Mouse (Mus musculus): ENCODE measurements around the gene Ctsl.
A peak's percentile ranks its signal among the peaks of the same experiment; 100 is the strongest.

The Ctsl gene

DNA sequence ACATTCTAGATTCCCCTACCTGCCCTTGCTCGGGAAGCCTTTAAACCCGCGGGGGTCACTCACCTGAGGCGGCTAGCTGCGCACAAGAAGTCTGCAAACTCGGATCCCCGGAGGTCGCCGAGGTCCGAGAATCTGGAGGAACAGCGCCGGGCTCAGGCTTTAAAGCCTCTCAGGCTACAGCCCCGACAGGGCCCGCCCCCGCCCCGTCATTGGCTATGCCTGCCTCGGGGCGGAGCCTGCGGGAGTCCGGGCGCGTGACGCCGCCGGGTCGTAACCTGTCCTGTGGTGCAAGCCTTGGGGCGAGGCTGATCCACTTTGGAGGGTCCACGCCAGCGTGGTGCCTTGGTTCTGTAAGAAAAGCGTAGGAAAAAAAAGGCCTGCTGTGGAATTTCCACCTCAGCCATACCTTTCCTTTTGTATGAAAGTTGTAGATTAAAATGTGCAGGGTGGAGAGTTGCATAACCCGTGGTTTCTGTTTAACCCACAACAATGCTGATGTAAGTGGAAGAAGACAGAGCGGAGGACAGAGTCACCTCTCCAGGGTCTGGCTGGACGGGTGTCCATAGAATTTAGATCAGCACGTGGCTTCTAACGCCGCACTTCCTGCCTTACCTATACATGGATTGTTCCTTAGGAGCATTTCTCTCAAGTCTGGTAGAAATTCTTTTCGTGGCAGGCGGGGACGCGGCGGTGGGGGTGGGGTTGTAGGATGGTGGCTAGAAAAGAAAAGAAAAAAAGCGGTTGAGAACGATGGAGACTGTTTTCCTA, at the start of gene Ctsl:
Gene Ctsl, minus strand, starts transcription at position 718 of the 768 bp plus-strand sequence.
- peak; percentile 95 for ATAC-seq (ENCODE audit: low TSS enrichment)

DNA sequence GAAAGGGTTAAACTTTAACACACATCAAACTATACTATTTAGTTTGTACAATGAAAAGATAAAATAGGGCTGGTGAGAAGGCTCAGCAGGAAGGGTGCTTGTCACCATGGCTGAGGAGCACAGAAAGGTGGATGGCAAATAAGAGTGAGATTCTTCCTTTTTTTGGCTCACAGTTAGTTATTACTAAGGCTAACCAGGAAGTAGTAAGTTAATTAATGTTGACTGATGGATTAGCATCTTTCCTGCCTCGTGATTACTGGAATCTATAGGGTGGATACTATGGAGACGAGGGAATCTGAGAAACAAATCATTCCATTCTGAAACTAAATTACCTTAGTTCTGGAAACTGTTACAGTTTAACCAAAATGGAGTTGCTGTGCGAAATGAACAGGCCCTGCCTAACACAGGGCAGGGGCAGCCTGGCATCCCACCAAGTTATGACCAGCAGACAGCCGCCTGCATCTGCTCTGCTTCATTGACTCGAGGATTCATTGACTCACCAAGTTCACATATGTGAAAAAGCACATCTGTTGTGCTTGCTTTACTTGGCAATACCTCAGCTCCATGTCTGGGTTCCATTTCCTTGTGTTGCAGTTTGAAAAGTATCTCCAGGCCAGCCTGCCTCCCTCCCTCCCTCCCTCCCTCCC, 46.4 kb upstream of the Ctsl start:
- ATAC-seq (ENCODE audit: low TSS enrichment), result no peak

DNA sequence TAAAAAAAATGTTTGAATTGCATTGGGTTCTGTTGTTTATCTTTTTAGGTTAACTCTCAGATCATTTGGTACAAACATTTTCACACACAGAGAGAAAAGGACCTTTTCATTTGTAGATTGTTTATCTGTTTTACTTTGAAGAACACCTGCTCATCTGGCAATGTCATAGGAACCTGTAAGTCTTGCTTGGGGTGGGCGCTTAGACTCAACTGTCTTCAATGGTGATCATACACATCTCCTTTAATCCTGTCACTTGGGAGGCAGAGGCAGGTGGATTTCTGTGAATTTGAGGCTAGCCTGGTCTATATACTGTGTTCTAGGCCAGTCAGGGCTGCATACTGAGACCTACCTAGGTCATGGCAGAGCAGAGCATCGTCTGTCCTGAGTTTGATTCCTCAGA, 45.0 kb upstream of the Ctsl start:
- no peak for ATAC-seq (ENCODE audit: low TSS enrichment)

DNA sequence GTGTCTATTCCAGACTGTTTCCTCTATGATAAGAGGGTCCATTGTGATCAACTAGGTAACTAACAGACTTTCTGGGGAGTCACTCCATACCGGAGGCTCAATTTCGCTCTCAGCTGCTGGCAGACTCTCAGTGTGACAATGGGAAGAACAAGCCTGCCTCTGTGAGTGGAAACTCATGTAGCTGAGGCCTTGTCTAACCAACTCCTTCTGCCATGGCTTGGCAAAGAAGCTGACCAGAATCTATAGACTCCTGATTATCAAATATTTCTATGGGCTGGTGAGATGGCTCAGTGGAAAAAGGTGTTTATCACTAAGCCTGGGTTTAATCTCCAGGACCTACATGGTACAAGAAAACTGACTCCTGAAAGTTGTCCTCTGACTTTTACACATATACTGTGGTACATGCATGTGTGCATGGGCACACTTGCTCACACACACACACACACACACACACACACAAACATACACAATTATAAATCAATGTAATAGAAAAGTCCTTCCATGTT, 42.1 kb upstream of the Ctsl start:
- ATAC-seq (ENCODE audit: low TSS enrichment), result no peak

DNA sequence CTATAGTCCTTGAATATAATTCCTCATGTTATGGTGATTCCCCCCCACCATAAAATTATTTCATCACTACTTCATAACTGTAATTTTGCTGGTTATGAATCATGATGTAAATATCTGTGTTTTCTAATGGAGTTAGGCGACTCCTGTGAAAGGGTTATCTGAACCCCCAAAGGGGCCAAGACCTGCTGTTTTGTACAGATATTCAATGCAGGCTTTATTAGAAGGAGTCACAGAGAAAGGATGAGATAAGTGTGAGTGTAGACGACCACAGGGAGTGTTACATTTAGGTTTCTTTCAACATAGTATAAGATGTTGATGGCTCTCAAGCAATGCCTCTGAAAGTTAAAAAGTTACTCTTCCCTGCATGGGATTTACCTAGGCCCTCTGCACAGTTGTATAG, 40.6 kb upstream of the Ctsl start:
- ATAC-seq (ENCODE audit: low TSS enrichment), result no peak

DNA sequence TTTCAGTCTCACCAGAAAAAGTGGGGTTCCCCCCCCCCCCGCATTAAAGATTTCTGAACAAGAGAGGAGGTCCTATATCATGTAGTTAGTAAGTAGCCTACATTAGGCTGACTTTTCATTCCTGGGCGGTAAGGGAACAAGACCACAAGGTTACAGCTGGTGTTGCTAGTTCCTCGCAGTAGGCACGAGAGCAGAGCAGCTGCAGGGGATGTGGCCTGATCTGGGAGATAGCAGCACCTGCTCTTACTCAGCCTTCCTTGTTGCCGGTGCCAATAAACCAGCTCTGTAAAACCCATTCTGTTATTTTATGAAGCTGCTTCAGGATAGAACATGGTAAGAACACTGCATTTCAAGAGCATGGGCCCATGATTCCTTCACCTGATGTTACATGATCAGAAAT, 39.9 kb upstream of the Ctsl start:
- ATAC-seq (ENCODE audit: low TSS enrichment), result no peak

DNA sequence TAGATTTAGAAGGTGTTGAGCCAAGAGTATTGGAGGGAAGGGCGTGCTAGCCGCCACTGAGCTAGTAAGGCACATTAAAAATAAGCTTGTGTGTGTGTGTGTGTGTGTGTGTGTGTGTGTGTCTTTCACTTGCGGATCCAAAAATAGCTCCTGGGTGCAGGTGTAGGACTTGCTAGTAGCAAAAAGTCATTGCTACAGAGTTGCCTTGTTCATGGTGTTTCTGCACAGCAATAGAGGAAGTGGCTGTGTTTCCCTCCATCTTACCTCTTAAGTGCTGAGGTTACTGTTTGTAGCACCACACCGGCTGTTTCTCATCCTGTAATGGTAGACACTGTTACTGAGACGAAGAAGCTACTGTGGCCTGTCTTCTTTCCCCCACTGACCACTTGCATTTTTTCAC, 37.3 kb upstream of the Ctsl start:
- no peak for ATAC-seq (ENCODE audit: low TSS enrichment)

DNA sequence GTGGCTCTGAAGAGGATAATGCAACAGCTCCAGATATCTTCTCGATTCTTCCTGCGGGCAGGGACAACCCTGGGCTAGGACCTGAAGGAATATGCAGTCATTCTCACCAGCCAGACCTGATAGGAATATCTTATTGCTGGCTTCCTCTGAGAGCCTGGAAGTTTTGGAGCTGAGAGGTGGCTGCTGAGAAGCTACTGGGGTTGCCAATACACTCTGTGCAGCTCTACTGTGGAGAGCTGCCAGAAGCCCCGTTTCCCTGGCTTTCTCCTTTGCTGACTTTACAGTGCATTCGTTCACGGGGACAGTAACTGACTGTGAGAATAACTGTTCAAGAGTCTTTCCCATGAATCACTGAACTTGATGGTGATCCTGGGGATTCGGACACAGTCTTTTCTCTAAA, 34.9 kb upstream of the Ctsl start:
- ATAC-seq (ENCODE audit: low TSS enrichment), result no peak

DNA sequence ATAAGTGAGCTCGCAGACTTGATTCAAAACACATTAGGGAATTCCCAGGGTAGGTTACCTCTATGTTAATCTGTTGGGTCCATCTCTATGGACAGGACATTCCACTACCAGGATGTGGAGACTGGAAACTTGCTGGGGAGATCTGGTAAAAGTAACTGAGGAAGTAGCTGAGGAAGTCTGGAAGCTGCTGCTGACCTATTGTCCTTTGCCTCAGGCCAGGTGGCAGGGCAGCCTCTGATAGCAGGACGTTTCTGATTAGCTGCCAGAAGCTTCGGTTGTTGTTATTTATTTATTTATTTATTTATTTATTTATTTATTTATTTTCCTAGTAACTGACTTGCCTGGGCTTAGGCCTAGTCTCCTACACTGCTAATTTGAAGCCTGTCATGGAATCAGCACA, 32.8 kb upstream of the Ctsl start:
- no peak for ATAC-seq (ENCODE audit: low TSS enrichment)

DNA sequence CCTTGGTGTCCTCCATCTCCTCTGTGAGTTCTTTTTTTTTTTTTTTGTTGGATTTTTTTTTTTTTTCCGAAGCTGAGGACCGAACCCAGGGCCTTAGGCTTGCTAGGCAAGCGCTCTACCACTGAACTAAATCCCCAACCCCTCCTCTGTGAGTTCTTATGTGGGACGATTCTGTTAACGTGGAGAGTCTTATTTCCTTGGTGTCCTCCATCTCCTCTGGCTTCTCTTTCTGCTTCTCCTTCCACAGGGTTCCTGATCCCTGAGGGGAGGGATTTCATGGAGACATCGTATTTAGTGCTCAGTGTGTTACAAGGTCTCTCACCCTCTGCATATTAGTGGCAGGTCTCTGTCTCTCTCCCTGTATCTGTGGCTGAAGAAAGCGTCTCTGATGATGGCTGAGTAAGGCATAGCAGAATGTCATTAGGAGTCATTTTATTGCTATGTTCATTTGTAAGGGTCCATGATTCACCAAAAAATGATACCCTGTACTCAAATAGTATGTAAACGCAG, 32.3 kb upstream of the Ctsl start:
- no peak for ATAC-seq (ENCODE audit: low TSS enrichment)

DNA sequence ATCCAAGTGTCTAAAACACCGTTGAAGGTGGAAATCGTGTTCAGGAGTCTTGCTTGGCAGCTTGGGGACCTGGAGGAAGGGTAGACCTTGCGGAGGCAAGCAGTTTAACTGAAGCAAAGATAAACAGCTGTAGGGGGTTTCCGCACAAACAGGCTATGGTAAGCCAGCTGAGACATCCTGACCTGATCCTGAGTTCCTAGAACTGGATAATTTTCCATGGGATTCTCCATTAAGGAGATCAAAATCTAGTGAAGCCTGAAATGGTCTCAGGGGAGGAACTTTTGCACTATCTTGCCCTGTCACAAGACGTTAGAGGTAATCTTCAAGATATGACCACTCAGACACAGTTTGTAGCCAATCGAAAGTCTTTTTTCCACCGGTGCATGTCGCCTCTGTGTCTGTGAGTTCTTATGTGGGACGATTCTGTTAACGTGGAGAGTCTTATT, 31.8 kb upstream of the Ctsl start:
- ATAC-seq (ENCODE audit: low TSS enrichment), result no peak

DNA sequence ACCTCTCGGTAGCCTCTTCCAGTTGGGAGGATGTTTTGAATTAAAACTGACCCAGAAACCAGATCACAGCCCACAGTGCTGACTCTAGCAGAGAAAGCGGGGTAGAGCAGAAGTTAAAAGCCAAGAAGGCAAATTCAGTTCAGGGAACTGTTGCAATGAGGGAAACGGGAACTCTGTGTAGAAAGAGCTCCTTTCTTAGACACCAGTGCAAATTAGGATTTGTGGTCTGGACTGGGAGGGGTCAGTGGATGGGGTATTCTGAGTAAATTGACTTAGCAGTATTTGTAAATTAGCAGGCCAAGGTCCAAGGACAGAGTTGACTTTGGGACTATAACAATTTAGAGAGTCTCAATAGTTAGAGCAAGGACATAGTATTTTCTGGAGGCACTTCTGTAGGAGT, 31.3 kb upstream of the Ctsl start:
- ATAC-seq (ENCODE audit: low TSS enrichment), result no peak

DNA sequence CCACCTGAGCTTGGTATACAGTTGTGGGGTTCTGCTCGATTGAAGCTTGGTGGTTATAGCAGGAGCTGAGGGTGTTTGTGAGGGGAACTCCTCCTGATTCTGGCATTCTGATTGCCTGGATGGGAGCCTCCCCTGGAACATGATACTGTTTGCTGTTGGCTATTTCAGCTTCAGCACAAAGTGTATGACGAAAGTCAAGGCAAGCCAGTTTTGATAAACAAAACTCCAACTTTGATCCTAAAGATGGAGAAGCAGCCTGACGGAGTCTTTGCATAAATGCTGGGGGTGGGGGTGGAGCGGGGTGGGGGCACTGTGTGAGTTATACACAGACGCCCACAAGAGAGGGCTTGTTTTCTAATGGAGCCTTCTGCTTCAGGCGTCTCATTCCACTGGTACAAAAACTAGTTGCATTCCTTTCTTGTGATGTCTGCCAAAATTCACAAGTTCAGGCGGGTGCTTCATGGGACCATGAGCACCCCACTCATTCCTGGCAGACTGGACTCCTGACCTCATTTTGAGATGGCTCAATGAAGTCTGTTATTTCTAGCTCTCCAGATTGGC, 30.2 kb upstream of the Ctsl start:
- ATAC-seq (ENCODE audit: low TSS enrichment), result no peak

DNA sequence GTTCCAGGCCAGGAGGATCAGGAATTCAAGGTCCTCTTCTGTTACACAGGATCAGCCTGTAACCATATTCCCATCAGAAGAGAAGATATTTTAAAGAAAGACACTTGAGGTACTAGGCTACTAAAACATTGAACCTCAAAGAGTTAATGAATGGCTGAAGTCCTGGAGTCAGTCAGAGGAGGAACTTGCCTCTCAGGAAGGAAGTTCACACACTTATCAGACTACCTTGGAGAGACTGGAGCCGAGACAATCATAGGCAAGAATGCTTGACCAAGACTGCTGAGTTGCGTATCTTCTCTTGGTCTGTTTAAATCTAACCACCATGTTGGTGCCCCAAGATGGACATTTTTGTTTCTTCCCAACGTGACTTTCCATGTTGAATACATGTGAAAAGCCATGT, 29.2 kb upstream of the Ctsl start:
- no peak for ATAC-seq (ENCODE audit: low TSS enrichment)

DNA sequence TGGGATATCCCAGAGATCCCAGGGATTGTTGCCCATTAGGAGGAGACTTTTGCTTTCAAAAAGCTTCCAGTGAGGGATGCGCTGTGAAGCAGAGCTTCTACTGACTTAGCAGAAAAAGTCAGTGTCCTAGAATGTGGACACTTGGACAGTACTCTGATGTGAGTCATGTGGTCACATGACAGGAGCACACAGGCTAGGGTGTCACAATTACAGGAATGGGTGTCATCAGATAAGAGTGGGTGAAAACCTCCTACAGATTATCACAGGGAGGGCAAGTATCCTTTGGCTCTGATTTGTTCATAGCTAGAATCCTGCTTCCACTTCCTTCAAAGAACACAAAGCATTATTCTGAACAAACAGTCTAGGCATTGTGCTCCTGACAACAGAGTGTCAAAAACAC, 27.4 kb upstream of the Ctsl start:
- no peak for ATAC-seq (ENCODE audit: low TSS enrichment)

DNA sequence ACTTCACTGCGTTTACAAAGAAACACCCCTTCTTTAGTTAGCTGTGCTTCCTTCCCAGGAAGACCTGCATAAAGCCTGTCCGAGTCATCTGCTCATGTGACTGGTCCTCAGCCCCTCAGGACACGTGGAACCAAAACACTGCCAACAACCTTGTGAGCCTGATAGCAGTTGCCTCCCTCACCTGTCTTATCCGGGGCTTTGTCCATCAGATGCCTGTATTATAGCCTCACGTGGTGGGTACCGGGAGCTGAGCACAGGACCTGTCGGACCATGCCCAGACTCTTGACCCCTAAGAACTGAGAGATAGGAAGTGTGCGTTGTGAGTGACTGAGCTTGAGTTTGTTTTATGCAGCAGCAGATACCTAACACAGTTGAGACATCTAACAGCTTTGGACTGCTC, 26.3 kb upstream of the Ctsl start:
- no peak for ATAC-seq (ENCODE audit: low TSS enrichment)

DNA sequence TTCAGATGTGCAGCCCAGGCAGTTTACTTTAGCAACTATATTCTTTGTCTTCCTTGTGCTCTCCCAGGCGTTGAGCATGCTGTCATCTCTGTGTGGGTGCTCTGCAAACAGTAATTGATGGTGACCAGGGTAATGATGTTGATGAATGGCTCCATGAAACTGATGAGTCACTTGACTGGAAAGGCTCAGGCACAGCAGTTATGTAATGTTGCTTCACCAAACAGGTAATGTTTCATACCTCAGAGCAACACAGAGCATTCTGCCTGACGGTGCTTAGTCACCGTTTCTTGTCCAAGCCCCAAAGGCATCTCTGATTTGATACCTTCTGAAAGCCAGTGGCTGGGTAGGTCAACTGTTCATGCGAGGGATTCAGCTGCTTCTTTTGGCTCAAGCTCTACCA, 17.7 kb upstream of the Ctsl start:
- ATAC-seq (ENCODE audit: low TSS enrichment), result no peak

DNA sequence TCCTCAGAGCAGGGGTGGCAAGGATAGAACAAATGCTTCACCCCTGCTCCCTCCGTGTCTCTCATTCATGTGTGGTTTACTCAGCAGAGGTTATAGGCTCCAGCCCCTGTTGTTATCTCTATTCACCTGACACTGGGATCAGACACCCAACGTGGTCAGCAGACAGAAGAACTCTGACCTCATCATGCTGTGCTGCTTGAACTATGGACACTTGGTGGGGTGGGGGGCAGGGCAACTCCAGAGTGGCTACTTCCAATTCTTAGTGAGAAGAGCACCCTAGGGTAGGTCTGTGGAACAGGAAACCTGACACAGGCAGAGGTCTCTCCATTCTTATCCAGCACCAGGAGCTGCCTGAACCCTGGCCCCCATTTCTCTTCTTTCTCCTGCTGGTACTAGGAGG, 15.4 kb upstream of the Ctsl start:
- ATAC-seq (ENCODE audit: low TSS enrichment), result no peak

DNA sequence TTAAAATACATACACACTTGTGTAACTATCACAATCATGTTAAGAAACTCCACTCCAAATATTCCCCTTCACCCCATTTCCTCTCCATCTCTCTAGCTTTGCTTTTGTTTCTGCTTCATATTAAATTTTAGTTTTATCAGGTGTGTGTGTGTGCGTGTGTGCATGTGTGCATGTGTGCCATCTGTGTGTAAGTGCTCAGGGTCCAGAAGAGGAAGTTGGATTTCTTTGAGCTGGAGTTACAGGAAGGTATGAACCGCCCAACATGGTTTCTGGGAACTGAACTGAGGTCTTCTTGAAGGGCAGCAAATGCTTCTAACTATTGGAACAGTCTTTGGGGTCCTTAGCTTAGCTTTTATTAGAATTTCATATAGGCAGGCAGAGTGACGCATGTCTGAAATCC, 14.2 kb upstream of the Ctsl start:
- no peak for ATAC-seq (ENCODE audit: low TSS enrichment)

DNA sequence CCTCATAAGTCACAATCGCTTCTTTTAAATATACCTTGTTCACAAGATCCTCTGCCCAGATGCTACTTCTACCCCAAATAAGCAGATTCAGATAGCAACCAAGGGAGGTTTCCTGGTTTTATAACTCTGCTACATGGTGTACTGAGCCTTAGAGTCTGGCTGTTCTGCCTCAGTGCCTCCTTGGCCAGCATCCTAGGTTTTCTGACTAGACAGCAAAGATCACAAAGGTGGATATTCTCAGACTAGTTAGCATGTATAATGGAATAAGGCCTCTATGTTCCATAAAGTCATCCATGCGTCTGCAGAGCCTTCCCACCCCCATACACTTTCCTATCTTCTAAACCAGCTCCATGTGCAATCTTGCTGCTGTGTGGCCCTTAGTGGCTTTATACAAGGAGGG, 9.6 kb upstream of the Ctsl start:
- ATAC-seq (ENCODE audit: low TSS enrichment), result no peak

DNA sequence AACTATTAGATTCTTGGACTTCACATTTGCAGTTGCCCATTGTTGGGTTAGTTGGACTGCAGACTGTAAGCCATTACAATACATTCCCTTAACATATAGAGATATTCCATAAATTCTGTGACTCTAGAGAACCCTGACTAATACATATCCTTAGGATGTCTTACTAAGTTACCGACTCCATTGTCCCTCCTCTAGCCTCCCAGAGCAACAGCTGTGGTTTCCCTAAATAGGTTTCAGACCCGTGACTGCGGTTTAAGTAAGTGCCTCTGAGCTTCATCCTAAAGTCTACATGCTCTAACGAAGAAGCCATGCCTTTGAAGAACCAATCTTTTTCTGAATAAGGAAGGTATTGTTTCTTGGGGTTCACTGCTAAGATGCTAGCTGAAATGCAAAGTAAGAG, 7.9 kb upstream of the Ctsl start:
- no peak for ATAC-seq (ENCODE audit: low TSS enrichment)

DNA sequence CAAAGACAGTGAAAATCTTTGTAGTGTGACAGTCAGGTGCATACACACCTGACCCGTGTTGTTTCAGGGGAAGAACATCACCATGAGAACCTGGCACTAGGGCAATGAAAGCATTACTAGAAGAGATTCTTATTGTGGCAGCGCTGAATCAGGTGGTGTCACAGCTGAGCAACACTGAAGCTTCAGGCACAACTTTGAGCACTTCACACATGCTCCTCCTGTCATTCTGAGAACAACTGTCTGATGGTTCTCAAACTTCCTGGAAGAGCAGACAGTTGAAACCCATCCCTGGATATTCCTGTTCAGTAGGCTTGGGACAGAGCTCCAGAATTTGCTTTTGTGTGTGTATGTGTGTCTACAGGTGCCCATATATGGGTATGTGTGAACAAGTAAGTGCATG, 5.8 kb upstream of the Ctsl start:
- ATAC-seq (ENCODE audit: low TSS enrichment), result no peak

DNA sequence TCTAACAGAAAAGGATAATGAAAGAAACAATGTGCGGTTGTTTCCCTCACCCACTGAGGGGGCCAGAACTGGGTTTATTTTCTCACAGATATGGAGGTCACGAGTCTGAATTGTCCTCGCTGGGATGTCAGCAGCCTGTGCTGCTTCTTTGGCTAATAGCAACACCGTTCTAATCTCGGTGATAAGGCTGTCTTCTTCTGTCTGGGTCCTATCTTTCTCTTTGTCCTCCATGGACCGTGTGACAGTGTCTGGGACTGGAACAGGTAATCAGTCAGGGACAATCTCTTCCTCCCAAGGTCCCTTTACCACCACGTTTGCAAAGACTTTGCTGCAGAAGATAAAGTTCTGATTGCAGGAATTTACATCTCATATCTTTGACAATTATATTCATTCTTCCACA, 4.5 kb upstream of the Ctsl start:
- ATAC-seq (ENCODE audit: low TSS enrichment), result no peak
